Mouse (Mus musculus) intestine, embryonic 15.5 days (tissue): ENCODE measurements around the gene Col6a6. TPM values are rescaled to one million over a fixed set of nuclear protein-coding genes. Genes with fewer than 3 reads are reported as not detected.
"Not testable (repeated sequence)": the region's sequence is repeated elsewhere in the genome, so short reads cannot be mapped to it uniquely, and the experiment has no call there.

Experiments
- ATAC-seq: fragments of 200-750 bp; cut with Nextera tagmentation; 2 replicates; pipeline ENCODE4 v1.8.0; 2017; ENCODE audit warnings: moderate TSS enrichment, moderate library complexity
- H3K27ac ChIP-seq: fragments of 300-500 bp; sonication (generic); 2 replicates; pipeline ENCODE4 v1.5.1; 2015; ENCODE audit warnings: mild to moderate bottlenecking, inconsistent platforms
- H3K27me3 ChIP-seq: fragments of 300-500 bp; sonication (generic); replicated peaks from 2 replicates; pipeline ENCODE4 v1.6.1; 2015; ENCODE audit warnings: inconsistent platforms
- H3K36me3 ChIP-seq: fragments of 300-500 bp; sonication (generic); 2 replicates; pipeline ENCODE4 v1.6.1; 2015; ENCODE audit warnings: inconsistent platforms
- H3K4me1 ChIP-seq: fragments of 300-500 bp; sonication (generic); replicated peaks from 2 replicates; pipeline ENCODE4 v1.6.1; 2015; ENCODE audit warnings: inconsistent platforms
- H3K4me2 ChIP-seq: fragments of 300-500 bp; sonication (generic); replicated peaks from 2 replicates; pipeline ENCODE4 v1.6.1; 2015; ENCODE audit warnings: mild to moderate bottlenecking, inconsistent platforms
- H3K4me3 ChIP-seq: fragments of 300-500 bp; sonication (generic); replicated peaks from 2 replicates; pipeline ENCODE4 v1.5.1; 2015; ENCODE audit warnings: inconsistent platforms
- H3K9ac ChIP-seq: fragments of 300-500 bp; sonication (generic); 2 replicates; pipeline ENCODE4 v1.6.1; 2015; ENCODE audit warnings: inconsistent platforms
- H3K9me3 ChIP-seq: fragments of 300-500 bp; sonication (generic); 2 replicates; pipeline ENCODE4 v1.6.1; 2016; ENCODE audit warnings: inconsistent platforms
- WGBS: fragments of 180-500 bp; shearing (Covaris S2); methylation state at CpG from one replicate; pipeline ENCODE4 v1.1.7; 2015; 5-methylcytosine and 5-hydroxymethylcytosine counted together
- polyA plus RNA-seq: library from polyadenylated mRNA; unstranded; fragments of >200 nt; fragmentation: Nextera tagmentation; extraction: Ambion mirVana; gene quantifications from 2 replicates; pipeline ENCODE4 v1.2.1, GENCODE M21; 2015

The Col6a6 gene
- polyA plus RNA-seq = 1.2 and 1.3 TPM in 2 replicates

DNA sequence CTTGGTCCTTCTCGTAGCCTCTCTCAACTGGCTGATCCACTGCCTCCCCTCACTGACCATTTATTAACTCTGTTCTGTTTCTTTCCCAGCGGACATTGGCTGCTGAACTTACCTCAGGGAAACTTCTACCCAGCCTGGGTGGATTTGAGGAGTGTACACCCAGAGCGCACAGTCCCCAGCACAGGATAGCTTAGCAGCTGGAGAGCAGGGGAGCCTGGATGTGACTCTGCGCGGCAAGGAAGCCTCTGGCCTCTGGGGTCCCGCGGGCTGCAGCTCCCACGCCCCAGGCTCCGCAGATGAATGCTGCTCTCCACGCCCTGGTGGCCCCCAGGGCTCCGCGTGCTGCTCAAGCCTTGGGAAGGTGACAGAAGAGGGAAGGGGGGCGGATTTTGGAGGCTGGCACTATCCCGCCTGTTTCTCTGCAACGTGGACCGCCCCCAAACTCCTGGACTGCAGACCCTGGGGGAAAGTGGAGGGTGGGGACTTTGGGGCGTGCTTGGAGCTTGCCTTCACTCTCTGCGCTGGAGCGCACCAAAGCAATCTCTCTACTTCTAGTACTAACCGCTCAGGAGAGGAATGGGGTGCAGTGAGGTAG, at the start of gene Col6a6:
Gene Col6a6 (minus strand): TSS at position 370 of the 595 bp plus-strand sequence.
- Histone ChIP-seq H3K27me3 (peaks cover 7% of the 10 kb centered on the region; the same call in 1 of the 2 replicates), H3K9me3 (no peaks in the 10 kb centered on the region), H3K4me3 (peak within 1 kb of the TSS; percentile 13; the same call in 1 of the 2 replicates), H3K36me3 (no peaks in the 10 kb centered on the region), H3K9ac (no peak within 1 kb of the TSS), H3K27ac (no peak within 1 kb of the TSS), H3K4me1 (0 out of 2 replicates have a peak, but pooled peaks cover 5% of the 10 kb centered on the region), H3K4me2 (peak within 1 kb of the TSS; percentile 50)
- WGBS = 12% methylated on average over 20 of the region's 20 CpGs
- ATAC-seq = no peak

DNA sequence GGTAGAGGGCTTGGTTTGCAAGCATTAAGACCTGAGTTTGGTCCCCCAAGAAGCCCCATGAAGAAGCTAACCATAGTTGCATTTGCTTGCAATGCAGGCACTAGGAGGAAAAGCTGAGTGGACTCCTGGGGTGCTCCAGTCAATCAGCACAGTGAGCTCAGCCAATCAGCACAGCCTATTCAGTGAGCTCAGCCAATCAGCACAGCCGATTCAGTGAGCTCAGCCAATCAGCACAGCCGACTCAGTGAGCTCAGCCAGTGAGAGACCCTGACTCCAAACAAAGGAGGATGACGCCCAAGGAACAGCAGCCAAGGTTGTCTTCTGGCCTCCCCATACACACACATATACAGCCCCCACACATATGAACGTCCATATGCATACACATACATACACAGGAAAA, 48.2 kb upstream of the Col6a6 start:
- Histone ChIP-seq H3K9me3 (no peaks in the 10 kb centered on the region), H3K36me3 (no peaks in the 10 kb centered on the region), H3K4me3 (no peak overlapping the region), H3K9ac (no peak overlapping the region), H3K4me2 (no peak overlapping the region), H3K4me1 (no peaks in the 10 kb centered on the region), H3K27ac (no peak overlapping the region), H3K27me3 (no peaks in the 10 kb centered on the region)
- 89% methylated on average over 4 of the region's 4 CpGs for WGBS
- no peak for ATAC-seq

DNA sequence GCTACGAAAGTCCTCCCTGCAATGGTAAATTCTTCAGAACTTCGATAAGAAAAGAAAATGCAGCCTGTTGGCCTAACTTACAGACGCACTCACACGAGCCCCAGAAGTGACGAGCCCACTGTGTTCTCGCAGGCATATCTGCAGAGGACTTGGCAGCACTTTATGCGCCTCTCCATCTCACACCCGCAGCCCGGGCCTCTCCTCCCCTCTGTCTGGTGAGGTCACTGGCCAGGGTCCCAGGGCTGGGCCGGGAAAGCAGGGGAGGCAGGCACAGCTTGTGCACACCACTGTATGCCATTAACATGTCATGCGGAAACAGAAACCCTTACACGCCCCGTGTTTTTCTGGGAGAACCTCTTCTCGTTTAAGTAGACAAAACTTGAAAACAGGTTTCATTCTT, 43.7 kb upstream of the Col6a6 start:
- Histone ChIP-seq H3K36me3 (no peaks in the 10 kb centered on the region), H3K4me3 (no peak overlapping the region), H3K4me1 (no peaks in the 10 kb centered on the region), H3K4me2 (no peak overlapping the region), H3K9me3 (no peaks in the 10 kb centered on the region), H3K9ac (no peak overlapping the region), H3K27ac (no peak overlapping the region), H3K27me3 (no peaks in the 10 kb centered on the region)
- no peak for ATAC-seq
- WGBS = 72% methylated on average over 14 of the region's 14 CpGs

DNA sequence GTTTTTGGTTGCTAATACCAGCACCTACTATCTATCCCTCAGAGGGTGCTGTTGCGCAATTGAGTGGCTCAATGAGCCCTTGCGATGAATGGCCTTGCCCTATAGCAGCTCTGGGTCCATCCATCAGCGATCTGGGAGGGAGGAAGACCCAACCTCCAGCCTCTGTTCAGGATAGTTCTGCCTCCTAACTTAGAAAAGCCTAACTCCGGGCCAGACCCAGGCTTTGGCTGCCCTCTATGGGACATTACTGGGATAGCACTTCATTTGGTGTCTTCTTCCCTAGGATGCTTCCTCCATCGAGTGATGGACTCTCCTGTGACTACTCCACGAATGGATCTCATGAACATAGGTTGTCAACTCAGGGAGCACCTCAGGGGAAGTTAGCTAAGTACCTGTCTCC, 29.8 kb upstream of the Col6a6 start:
- Histone ChIP-seq H3K9me3 (no peaks in the 10 kb centered on the region), H3K27me3 (no peaks in the 10 kb centered on the region), H3K9ac (no peak overlapping the region), H3K36me3 (no peaks in the 10 kb centered on the region), H3K4me2 (no peak overlapping the region), H3K4me1 (no peaks in the 10 kb centered on the region), H3K4me3 (no peak overlapping the region), H3K27ac (no peak overlapping the region)
- 15% methylated on average over 6 of the region's 6 CpGs for WGBS
- ATAC-seq = peak; percentile 36; the same call in 1 of the 2 replicates

DNA sequence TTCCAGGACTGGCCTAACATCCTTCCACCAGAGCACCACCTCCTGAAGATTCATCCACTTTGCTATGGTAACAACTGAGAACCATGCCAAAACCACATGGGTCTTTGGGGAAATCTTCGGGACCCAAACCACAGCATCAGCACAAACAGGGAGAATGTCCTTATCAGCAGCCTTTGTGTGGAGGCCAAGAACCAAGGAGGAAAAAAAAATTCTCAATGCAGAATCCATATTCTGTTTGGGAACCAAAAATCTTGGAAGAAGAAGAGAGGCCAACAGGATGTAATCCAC, 24.8 kb upstream of the Col6a6 start:
- WGBS = 81% methylated on average over 1 of the region's 1 CpGs
- no peaks in the 10 kb centered on the region for H3K4me1 ChIP-seq

DNA sequence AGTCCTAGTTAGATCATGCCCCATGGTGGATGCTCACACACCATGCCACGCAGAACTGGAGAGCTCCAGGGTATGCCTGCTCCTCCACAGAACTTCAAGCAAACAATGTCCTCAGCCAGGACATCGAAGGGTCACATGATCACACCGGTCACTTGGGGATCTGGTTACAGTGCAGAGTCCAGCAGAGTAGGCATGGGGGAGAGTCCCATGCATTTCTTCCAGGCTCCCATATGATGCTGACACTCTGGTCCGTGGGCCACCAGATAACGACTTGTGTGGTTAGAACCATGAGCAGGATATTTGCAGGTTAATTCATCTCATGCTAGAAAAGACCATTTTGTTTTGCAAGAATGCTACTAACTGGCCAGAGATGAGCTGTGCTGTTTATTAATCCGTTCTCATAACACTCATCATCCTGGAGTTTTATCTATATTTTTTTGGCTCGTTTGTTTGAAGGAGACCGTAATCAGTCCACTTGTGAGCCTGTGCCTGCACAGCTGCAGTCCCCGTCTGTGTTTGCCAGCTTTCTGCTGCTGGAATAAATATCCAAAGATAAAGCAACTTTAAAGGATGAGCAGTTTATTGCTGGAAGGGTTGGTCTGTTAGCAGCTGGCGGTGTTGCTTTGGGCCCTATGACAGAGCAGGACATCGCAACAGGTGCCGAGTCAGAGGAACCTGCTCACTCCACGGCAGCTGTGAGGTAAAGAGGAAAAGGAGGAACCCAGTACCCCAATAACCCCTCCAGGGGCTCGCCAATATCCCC, 24.2 kb upstream of the Col6a6 start:
- H3K27me3 ChIP-seq = no peaks in the 10 kb centered on the region
- 59% methylated on average over 14 of the region's 14 CpGs for WGBS
- no peak for ATAC-seq

More for the DNA sequence above, 24.8 kb upstream of the Col6a6 start:
- Histone ChIP-seq H3K4me2 (no peak overlapping the region), H3K4me3 (no peak overlapping the region), H3K36me3 (no peaks in the 10 kb centered on the region), H3K9ac (no peak overlapping the region), H3K27ac (no peak overlapping the region), H3K9me3 (no peaks in the 10 kb centered on the region), H3K27me3 (no peaks in the 10 kb centered on the region)
- no peak for ATAC-seq

DNA sequence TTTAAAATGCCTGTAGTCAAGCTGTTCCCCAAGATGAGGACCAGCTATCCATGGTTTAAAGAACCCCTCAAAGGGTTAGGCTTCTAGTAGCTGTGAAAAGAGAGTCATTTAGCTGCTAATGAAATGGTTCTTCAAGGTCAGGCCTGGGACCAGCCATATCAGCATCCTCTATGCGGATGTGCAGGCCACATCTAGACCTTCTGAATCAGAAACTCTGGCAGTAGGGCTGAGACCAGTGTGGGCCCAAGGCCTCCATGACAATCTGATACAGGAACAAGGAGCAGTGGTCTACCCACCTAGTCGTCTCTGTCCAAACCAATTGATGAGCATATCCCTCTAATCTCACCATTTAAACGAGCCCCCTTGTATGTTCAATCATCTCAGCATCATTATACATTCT, 23.1 kb upstream of the Col6a6 start:
- ATAC-seq = no peak

More for the DNA sequence above, 24.2 kb upstream of the Col6a6 start:
- no peaks in the 10 kb centered on the region for H3K36me3 ChIP-seq
- no peaks in the 10 kb centered on the region for H3K9me3 ChIP-seq
- H3K4me3 ChIP-seq = no peak overlapping the region
- no peak overlapping the region for H3K4me2 ChIP-seq
- H3K9ac ChIP-seq = no peak overlapping the region
- no peaks in the 10 kb centered on the region for H3K4me1 ChIP-seq
- no peak overlapping the region for H3K27ac ChIP-seq

DNA sequence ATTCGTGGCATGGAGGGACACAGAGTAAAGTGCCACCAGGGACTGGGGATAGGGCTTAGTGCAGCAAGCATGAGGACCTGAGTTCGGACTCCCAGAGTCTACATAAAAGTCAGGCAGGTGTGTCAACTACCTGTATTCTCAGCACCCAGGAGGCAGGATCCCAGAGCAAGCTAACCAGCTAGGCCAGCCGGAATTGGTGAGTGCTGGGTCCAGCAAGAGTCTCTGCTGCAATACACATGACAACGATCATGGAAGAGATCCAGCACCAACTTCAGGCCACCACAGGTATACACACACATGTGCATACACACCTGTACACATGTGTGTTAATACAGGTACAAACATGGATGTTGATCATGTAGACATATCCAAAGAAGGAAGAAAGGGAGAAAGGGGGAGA, 20.4 kb upstream of the Col6a6 start:
- 76% methylated on average over 4 of the region's 4 CpGs for WGBS
- Histone ChIP-seq H3K4me2 (no peak overlapping the region), H3K36me3 (no peaks in the 10 kb centered on the region), H3K4me3 (no peak overlapping the region), H3K9ac (no peak overlapping the region), H3K4me1 (no peaks in the 10 kb centered on the region), H3K27ac (no peak overlapping the region), H3K27me3 (no peaks in the 10 kb centered on the region), H3K9me3 (no peaks in the 10 kb centered on the region)
- ATAC-seq = no peak

More for the DNA sequence above, 23.1 kb upstream of the Col6a6 start:
- Histone ChIP-seq H3K27me3 (no peaks in the 10 kb centered on the region), H3K4me3 (no peak overlapping the region), H3K27ac (no peak overlapping the region), H3K36me3 (no peaks in the 10 kb centered on the region), H3K4me1 (no peaks in the 10 kb centered on the region), H3K4me2 (no peak overlapping the region), H3K9me3 (no peaks in the 10 kb centered on the region), H3K9ac (no peak overlapping the region)
- 83% methylated on average over 3 of the region's 3 CpGs for WGBS

DNA sequence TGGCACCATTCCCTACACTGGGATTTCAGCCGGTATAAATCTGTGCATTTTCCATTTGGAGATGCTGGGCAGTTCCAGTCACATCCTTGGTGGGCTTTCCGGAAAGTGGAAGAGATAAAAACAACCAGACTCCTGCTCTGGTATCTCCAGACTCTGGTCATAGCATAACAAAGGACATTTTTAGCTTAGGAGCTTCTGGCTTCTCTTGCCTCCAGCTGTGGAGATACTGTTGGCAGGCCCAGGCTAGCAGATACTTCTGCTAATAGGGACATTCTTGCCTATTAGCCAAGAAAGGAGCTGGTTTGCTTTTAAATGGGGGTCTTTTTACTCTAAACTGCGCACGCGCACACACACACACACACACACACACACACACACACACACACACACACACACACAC, 19.3 kb upstream of the Col6a6 start:
- Histone ChIP-seq H3K36me3 (no peaks in the 10 kb centered on the region), H3K9ac (no peak overlapping the region), H3K4me3 (no peak overlapping the region), H3K27ac (no peak overlapping the region), H3K9me3 (no peaks in the 10 kb centered on the region), H3K27me3 (no peaks in the 10 kb centered on the region), H3K4me2 (no peak overlapping the region), H3K4me1 (no peaks in the 10 kb centered on the region)
- no peak for ATAC-seq
- 92% methylated on average over 5 of the region's 5 CpGs for WGBS

DNA sequence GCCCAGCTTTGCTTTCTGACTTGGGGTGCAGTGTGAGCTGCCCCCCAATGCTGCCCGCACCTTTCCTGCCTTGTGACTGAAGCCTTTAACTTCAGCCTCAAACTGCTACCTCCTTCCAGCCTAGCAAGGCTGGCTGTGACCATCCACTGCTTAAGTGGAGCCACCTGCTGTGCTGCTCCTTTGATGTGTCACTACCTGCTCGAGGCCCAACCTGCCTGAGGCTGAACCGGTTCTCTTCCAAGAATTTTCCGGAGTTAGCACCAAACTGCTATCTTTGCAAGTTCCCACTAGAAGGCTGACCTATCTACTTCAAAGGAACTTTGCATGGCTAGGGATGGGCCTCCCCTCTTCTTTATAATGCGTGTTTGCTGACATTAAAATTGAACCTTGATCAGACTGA, 13.4 kb upstream of the Col6a6 start:
- not testable (repeated sequence) for H3K9ac ChIP-seq, ATAC-seq, H3K27ac ChIP-seq, H3K36me3 ChIP-seq, H3K9me3 ChIP-seq, H3K4me2 ChIP-seq, H3K4me3 ChIP-seq, H3K27me3 ChIP-seq, H3K4me1 ChIP-seq
- 42% methylated on average over 5 of the region's 5 CpGs for WGBS

DNA sequence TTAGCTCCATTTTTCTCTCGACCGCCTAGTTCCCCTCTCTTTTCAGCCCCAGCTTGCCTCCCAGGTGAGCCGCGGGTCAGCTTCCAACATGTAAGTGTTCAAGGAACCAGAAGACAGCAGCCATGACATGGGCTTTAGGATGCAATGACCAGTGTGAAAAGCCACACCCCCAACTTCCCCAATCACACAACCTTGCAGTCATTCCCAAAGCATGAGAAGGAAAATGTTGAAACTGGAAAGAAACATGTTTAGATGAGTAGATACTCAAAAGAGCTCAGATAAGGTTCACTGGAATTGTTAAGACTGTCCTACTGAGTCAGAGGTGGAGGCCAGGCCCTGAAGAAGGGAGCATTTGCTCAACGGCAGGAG, 11.2 kb upstream of the Col6a6 start:
- no peaks in the 10 kb centered on the region for H3K27me3 ChIP-seq
- no peak overlapping the region for H3K9ac ChIP-seq
- no peak overlapping the region for H3K4me2 ChIP-seq
- no peaks in the 10 kb centered on the region for H3K9me3 ChIP-seq
- WGBS = 91% methylated on average over 5 of the region's 5 CpGs
- H3K4me3 ChIP-seq = no peak overlapping the region
- H3K36me3 ChIP-seq = no peaks in the 10 kb centered on the region
- H3K4me1 ChIP-seq = no peaks in the 10 kb centered on the region
- H3K27ac ChIP-seq = no peak overlapping the region
- ATAC-seq = no peak

DNA sequence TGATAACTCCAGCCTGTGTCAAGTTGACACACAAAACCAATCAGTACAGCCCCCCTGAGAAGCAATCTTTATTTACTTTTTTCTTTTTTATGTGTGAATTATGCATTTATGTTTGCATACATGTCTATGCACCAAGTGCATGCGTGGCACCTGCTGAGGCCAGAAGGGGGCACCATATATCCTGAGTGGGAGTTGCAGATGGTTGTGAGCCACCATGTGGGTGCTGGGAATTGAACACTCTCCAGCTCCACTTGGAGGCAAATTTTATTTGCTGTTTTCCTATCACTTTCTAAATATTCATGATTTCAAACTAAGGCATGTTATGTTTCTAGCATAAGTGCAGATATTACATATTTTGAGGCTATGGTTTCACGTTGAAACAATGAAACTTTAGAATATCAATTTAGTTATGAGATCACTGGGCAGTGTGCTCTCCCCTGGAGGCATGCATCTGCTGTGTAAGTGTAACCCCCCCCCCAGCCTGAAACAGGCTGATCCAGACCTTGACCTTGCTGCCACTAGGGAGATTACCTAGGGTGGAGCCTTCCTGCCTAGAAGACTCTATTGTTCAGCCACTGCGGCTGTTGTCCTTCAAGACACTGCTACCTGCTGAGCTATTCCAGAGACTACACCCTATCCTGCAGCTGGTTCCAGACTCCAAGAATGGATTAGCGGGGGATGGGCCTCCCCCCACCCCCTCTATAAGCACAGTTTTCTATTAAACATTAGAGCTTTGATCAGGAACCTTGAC, 10.6 kb upstream of the Col6a6 start:
- no peak overlapping the region for H3K4me2 ChIP-seq
- H3K27ac ChIP-seq = no peak overlapping the region
- H3K36me3 ChIP-seq = no peaks in the 10 kb centered on the region
- ATAC-seq = no peak
- H3K27me3 ChIP-seq = no peaks in the 10 kb centered on the region
- no peak overlapping the region for H3K4me3 ChIP-seq
- no peak overlapping the region for H3K9ac ChIP-seq
- no peaks in the 10 kb centered on the region for H3K9me3 ChIP-seq
- no peaks in the 10 kb centered on the region for H3K4me1 ChIP-seq
- WGBS = 87% methylated on average over 4 of the region's 4 CpGs
